Mouse (Mus musculus) MEL (cell line): ENCODE results near the gene Thada. TPM values are rescaled to one million over a fixed set of nuclear protein-coding genes. Genes with fewer than 3 reads are reported as not detected.

Source experiments
- DNase-seq: peaks from one replicate; pipeline ENCODE4 v3.0.0; 2011; ENCODE audit warnings: low read depth, low spot score
- H3K27ac ChIP-seq: 2 replicates; pipeline ENCODE4 v1.5.1; 2012; ENCODE audit warnings: low read depth, mild to moderate bottlenecking, control low read depth, low read length, moderate library complexity; ENCODE audit not compliant: control insufficient read depth
- H3K27me3 ChIP-seq, 2 experiments: fragments of 150-350 bp in 1 of 2; sonication (generic) in 1 of 2; 2 replicates each; pipeline ENCODE4 v1.6.1; 2012; ENCODE audit warnings: low read length in 2 of 2, mild to moderate bottlenecking in 2 of 2, improper control_type of control experiment in 1 of 2, moderate library complexity in 1 of 2; ENCODE audit not compliant: insufficient read depth in 2 of 2, control insufficient read depth in 1 of 2
- H3K36me3 ChIP-seq, 2 experiments: 2 replicates each; pipeline ENCODE4 v1.6.1; 2012 to 2014; ENCODE audit warnings: low read length in 2 of 2, improper control_type of control experiment in 1 of 2, inconsistent platforms in 1 of 2, mild to moderate bottlenecking in 1 of 2; ENCODE audit not compliant: insufficient read depth in 2 of 2, control insufficient read depth in 1 of 2
- H3K4me1 ChIP-seq, 2 experiments: fragments of 150-350 bp in 1 of 2; sonication (generic) in 1 of 2; 2 replicates each; pipeline ENCODE4 v1.6.1; 2012; ENCODE audit warnings: low read length in 2 of 2, improper control_type of control experiment in 1 of 2, mild to moderate bottlenecking in 1 of 2; ENCODE audit not compliant: insufficient read depth in 2 of 2, control insufficient read depth in 1 of 2
- H3K4me3 ChIP-seq, 2 experiments: fragments of 150-350 bp in 1 of 2; sonication (generic) in 1 of 2; 2 replicates each; pipeline ENCODE4 v1.5.1; 2012; ENCODE audit warnings: low read depth in 2 of 2, low read length in 2 of 2, mild to moderate bottlenecking in 2 of 2, moderate library complexity in 2 of 2, control low read depth in 1 of 2, improper control_type of control experiment in 1 of 2; ENCODE audit not compliant: control insufficient read depth in 1 of 2, insufficient read depth in 1 of 2
- H3K79me2 ChIP-seq: 2 replicates; pipeline ENCODE4 v1.6.1; 2012; ENCODE audit warnings: mild to moderate bottlenecking, low read length, moderate library complexity; ENCODE audit not compliant: control insufficient read depth, poor library complexity, insufficient read depth
- H3K9ac ChIP-seq: 2 replicates; pipeline ENCODE4 v1.6.1; 2012; ENCODE audit warnings: low read depth, mild to moderate bottlenecking, control low read depth, low read length, moderate library complexity; ENCODE audit not compliant: control insufficient read depth, poor library complexity, severe bottlenecking
- H3K9me3 ChIP-seq: fragments of 150-350 bp; sonication (generic); replicated peaks from 2 replicates; pipeline ENCODE4 v1.6.1; 2012; ENCODE audit warnings: mild to moderate bottlenecking, low read length, improper control_type of control experiment, moderate library complexity; ENCODE audit not compliant: insufficient read depth
- BHLHE40 ChIP-seq: IDR thresholded peaks from 2 replicates; pipeline ENCODE4 v1.6.1; 2012; ENCODE audit warnings: low read depth, mild to moderate bottlenecking, inconsistent platforms, low read length, improper control_type of control experiment, borderline replicate concordance
- CHD2 ChIP-seq: IDR thresholded peaks from 2 replicates; pipeline ENCODE4 v1.6.1; 2011; ENCODE audit warnings: low read length, improper control_type of control experiment
- CTCF ChIP-seq, 3 experiments: IDR thresholded peaks in 2 of 3; conservative IDR thresholded peaks in 1 of 3; 2 replicates each; pipeline ENCODE4 v1.5.1; 2011 to 2012; ENCODE audit warnings: low read length in 3 of 3, low read depth in 2 of 3, mild to moderate bottlenecking in 2 of 3, improper control_type of control experiment in 1 of 3, inconsistent platforms in 1 of 3, mixed read lengths in 1 of 3, moderate library complexity in 1 of 3; ENCODE audit not compliant: control insufficient read depth in 1 of 3, insufficient read depth in 1 of 3, poor library complexity in 1 of 3, severe bottlenecking in 1 of 3
- E2F4 ChIP-seq: IDR thresholded peaks from 2 replicates; pipeline ENCODE4 v1.6.1; 2011; ENCODE audit warnings: low read depth, low read length, improper control_type of control experiment, borderline replicate concordance
- ELF1 ChIP-seq: IDR thresholded peaks from 2 replicates; pipeline ENCODE4 v1.6.1; 2014; ENCODE audit warnings: low read depth, mild to moderate bottlenecking, inconsistent platforms, low read length, improper control_type of control experiment, moderate library complexity
- EP300 ChIP-seq, 2 experiments: IDR thresholded peaks; 2 replicates each; pipeline ENCODE4 v1.6.1; 2011; ENCODE audit warnings: improper control_type of control experiment in 2 of 2, low read length in 2 of 2, low read depth in 1 of 2, mild to moderate bottlenecking in 1 of 2
- ETS1 ChIP-seq: IDR thresholded peaks from 2 replicates; pipeline ENCODE4 v1.6.1; 2012; ENCODE audit warnings: low read depth, mild to moderate bottlenecking, inconsistent platforms, low read length, improper control_type of control experiment, moderate library complexity
- GATA1 ChIP-seq: IDR thresholded peaks from 2 replicates; pipeline ENCODE4 v1.6.1; 2011; ENCODE audit warnings: low read depth, low read length, improper control_type of control experiment
- HCFC1 ChIP-seq: IDR thresholded peaks from 2 replicates; pipeline ENCODE4 v1.6.1; 2012; ENCODE audit warnings: low read depth, mild to moderate bottlenecking, inconsistent platforms, low read length, improper control_type of control experiment, moderate library complexity
- JUND ChIP-seq: IDR thresholded peaks from 2 replicates; pipeline ENCODE4 v1.6.1; 2011; ENCODE audit warnings: low read depth, mild to moderate bottlenecking, improper control_type of control experiment, low read length
- MAFK ChIP-seq: IDR thresholded peaks from 2 replicates; pipeline ENCODE4 v1.6.1; 2011; ENCODE audit warnings: low read depth, mild to moderate bottlenecking, low read length, improper control_type of control experiment, borderline replicate concordance
- MAZ ChIP-seq: IDR thresholded peaks from 2 replicates; pipeline ENCODE4 v1.6.1; 2012; ENCODE audit warnings: low read depth, mild to moderate bottlenecking, inconsistent platforms, low read length, improper control_type of control experiment
- MXI1 ChIP-seq: IDR thresholded peaks from 2 replicates; pipeline ENCODE4 v1.6.1; 2011; ENCODE audit warnings: mild to moderate bottlenecking, low read depth, low read length, improper control_type of control experiment
- MYC ChIP-seq: IDR thresholded peaks from 2 replicates; pipeline ENCODE4 v1.6.1; 2011; ENCODE audit warnings: low read depth, mild to moderate bottlenecking, low read length, improper control_type of control experiment, moderate library complexity
- NELFE ChIP-seq: IDR thresholded peaks from 2 replicates; pipeline ENCODE4 v1.6.1; 2011; ENCODE audit warnings: low read depth, low read length, improper control_type of control experiment
- NRF1 ChIP-seq: IDR thresholded peaks from 2 replicates; pipeline ENCODE4 v1.6.1; 2014; ENCODE audit warnings: low read depth, mild to moderate bottlenecking, inconsistent platforms, low read length, improper control_type of control experiment, moderate library complexity; ENCODE audit not compliant: poor library complexity, insufficient read depth, severe bottlenecking
- POLR2A ChIP-seq, 2 experiments: IDR thresholded peaks; 2 replicates each; pipeline ENCODE4 v1.6.1; 2011 to 2012; ENCODE audit warnings: low read length in 2 of 2, mild to moderate bottlenecking in 2 of 2, control low read depth in 1 of 2, improper control_type of control experiment in 1 of 2, low read depth in 1 of 2, moderate library complexity in 1 of 2; ENCODE audit not compliant: control insufficient read depth in 1 of 2, insufficient read depth in 1 of 2, poor library complexity in 1 of 2
- POLR2AphosphoS5 ChIP-seq: IDR thresholded peaks from 2 replicates; pipeline ENCODE4 v1.6.1; 2012; ENCODE audit warnings: low read depth, borderline replicate concordance, mild to moderate bottlenecking, inconsistent platforms, low read length, moderate library complexity, mixed read lengths
- RCOR1 ChIP-seq: IDR thresholded peaks from 2 replicates; pipeline ENCODE4 v1.6.1; 2012; ENCODE audit warnings: low read depth, mild to moderate bottlenecking, inconsistent platforms, low read length, improper control_type of control experiment
- SIN3A ChIP-seq: IDR thresholded peaks from 2 replicates; pipeline ENCODE4 v1.6.1; 2012; ENCODE audit warnings: low read length, improper control_type of control experiment, inconsistent platforms
- SMC3 ChIP-seq: IDR thresholded peaks from 2 replicates; pipeline ENCODE4 v1.6.1; 2011; ENCODE audit warnings: low read depth, low read length, improper control_type of control experiment
- TBP ChIP-seq: IDR thresholded peaks from 2 replicates; pipeline ENCODE4 v1.8.0; 2011; ENCODE audit warnings: low read depth, low read length, improper control_type of control experiment
- TCF12 ChIP-seq: IDR thresholded peaks from 2 replicates; pipeline ENCODE4 v1.6.1; 2014; ENCODE audit warnings: low read depth, mild to moderate bottlenecking, inconsistent platforms, low read length, improper control_type of control experiment, moderate library complexity
- UBTF ChIP-seq: IDR thresholded peaks from 2 replicates; pipeline ENCODE4 v1.6.1; 2012; ENCODE audit warnings: low read depth, mild to moderate bottlenecking, inconsistent platforms, low read length, improper control_type of control experiment, moderate library complexity, borderline replicate concordance; ENCODE audit not compliant: insufficient read depth
- USF2 ChIP-seq, 2 experiments: IDR thresholded peaks; 2 replicates each; pipeline ENCODE4 v1.6.1; 2011 to 2012; ENCODE audit warnings: improper control_type of control experiment in 2 of 2, low read length in 2 of 2, borderline replicate concordance in 1 of 2, inconsistent platforms in 1 of 2, low read depth in 1 of 2, mild to moderate bottlenecking in 1 of 2; ENCODE audit not compliant: insufficient read depth in 1 of 2
- ZC3H11A ChIP-seq: IDR thresholded peaks from 2 replicates; pipeline ENCODE4 v1.6.1; 2012; ENCODE audit warnings: low read depth, mild to moderate bottlenecking, inconsistent platforms, low read length, improper control_type of control experiment
- ZKSCAN1 ChIP-seq: IDR thresholded peaks from 2 replicates; pipeline ENCODE4 v1.6.1; 2012; ENCODE audit warnings: low read depth, mild to moderate bottlenecking, inconsistent platforms, low read length, improper control_type of control experiment, moderate library complexity
- ZMIZ1 ChIP-seq: IDR thresholded peaks from 2 replicates; pipeline ENCODE4 v1.6.1; 2012; ENCODE audit warnings: low read depth, mild to moderate bottlenecking, inconsistent platforms, low read length, improper control_type of control experiment, moderate library complexity
- polyA plus RNA-seq, 2 experiments: library from polyadenylated mRNA; stranded (reverse) in 1 of 2; unstranded in 1 of 2; fragments of >175 nt in 1 of 2; fragments of >200 nt in 1 of 2; gene quantifications; 2 replicates each; pipeline versions ENCODE4 v1.2.1 to v1.2.4; 2012; ENCODE audit warnings: low replicate concordance in 2 of 2, low read depth in 1 of 2; ENCODE audit not compliant: insufficient read length in 2 of 2, insufficient read depth in 1 of 2, missing spikeins in 1 of 2
- total RNA-seq: library from RNA; depleted of rRNA; stranded (reverse); fragments of 300-350 nt; gene quantifications from 2 replicates; pipeline ENCODE4 v1.2.3, GENCODE M21; 2012

Gene Thada
- total and polyA plus RNA-seq, 3 experiments = 19.8 to 20.6 TPM; not detected in 1

DNA sequence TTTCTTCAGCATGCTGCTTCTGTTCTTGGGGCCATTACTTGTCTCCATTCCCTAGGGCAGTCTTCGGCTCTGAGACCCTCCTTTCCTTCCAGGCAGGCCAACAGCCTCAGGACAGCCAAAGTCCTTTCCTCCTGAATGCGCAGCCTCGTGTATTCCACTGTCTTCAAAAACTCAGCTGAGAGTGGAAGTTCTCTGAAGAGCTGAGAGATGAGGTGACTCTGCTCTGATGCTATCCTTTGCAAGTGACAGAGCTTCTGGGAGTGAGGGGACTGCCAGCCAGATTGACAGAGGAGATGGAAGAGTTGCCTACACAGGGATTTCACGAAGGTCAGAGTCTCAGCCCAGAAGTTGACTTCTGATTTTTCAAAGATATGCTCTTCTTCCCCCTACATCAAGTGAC is 274.1 kb downstream of the Thada start:
- peaks cover 0 to 13% of the 10 kb centered on the region in 2 experiments; a peak in 2 of 4 replicates for H3K36me3 ChIP-seq
- H3K9ac ChIP-seq = no peak overlapping the region

DNA sequence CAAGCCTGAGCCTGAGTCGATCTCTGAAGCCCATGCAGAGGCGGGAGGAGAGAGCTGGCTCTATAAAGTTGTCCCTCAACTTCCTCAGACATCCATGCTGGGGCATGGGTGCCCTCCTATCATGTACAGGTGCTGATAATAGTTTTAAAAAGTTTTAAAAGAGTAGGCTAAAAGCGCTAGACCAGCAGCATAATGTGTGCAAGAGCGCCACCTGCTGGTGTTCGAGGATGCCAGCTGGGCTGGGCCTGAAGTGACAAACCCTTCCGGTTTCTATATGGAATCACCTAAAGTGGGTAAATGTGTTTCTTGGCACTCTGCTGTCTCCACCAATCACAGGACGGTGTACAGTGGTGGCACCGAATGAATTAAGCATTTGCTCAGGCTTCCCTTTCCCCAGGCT is 275.1 kb downstream of the Thada start:
- H3K36me3 ChIP-seq = peaks cover 0 to 13% of the 10 kb centered on the region in 2 experiments; a peak in 2 of 4 replicates
- H3K4me3 ChIP-seq = peak overlapping the region in 1 of 2 experiments; percentile 0; a peak in 1 of 4 replicates
- H3K4me1 ChIP-seq = peaks cover 10 to 23% of the 10 kb centered on the region in 2 experiments
- H3K9ac ChIP-seq = peak overlapping the region; percentile 45
- DNase-seq = peak; percentile 94
- no peaks in the 10 kb centered on the region for H3K9me3 ChIP-seq
- no peak for TF ChIP-seq EP300 (IDR thresholded peaks at IDR 0.05; ENCODE audit: low read depth in 1 of 2, low read length in 2 of 2)
- no peak for TF ChIP-seq MAFK
- no peak for TF ChIP-seq MAZ
- no peak for TF ChIP-seq ZMIZ1
- TF ChIP-seq CTCF (IDR thresholded peaks at IDR 0.05 in 2 of 3, conservative IDR thresholded peaks at IDR 0.05 in 1 of 3; ENCODE audit: control insufficient read depth in 1 of 3, insufficient read depth in 1 of 3, low read depth in 2 of 3, low read length in 3 of 3, poor library complexity in 1 of 3, severe bottlenecking in 1 of 3) = peak in 2 of 3 experiments; percentile 88 to 97; a peak in 4 of 6 replicates
- TF ChIP-seq BHLHE40 = no peak
- no peak for TF ChIP-seq CHD2
- no peak for TF ChIP-seq POLR2AphosphoS5
- peak; percentile 85 for TF ChIP-seq TBP
- TF ChIP-seq HCFC1 = no peak
- no peak for TF ChIP-seq UBTF
- no peak for TF ChIP-seq ZC3H11A
- TF ChIP-seq SIN3A = no peak
- TF ChIP-seq RCOR1 = no peak
- TF ChIP-seq GATA1 = peak; percentile 60
- TF ChIP-seq E2F4 = no peak
- no peak for TF ChIP-seq ZKSCAN1
- TF ChIP-seq USF2 (IDR thresholded peaks at IDR 0.05; ENCODE audit: borderline replicate concordance in 1 of 2, insufficient read depth in 1 of 2, low read depth in 1 of 2, low read length in 2 of 2) = no peak
- no peak for TF ChIP-seq POLR2A (IDR thresholded peaks at IDR 0.05; ENCODE audit: control insufficient read depth in 1 of 2, insufficient read depth in 1 of 2, low read depth in 1 of 2, low read length in 2 of 2, poor library complexity in 1 of 2)
- TF ChIP-seq JUND = no peak
- TF ChIP-seq SMC3 = no peak
- TF ChIP-seq ELF1 = no peak
- no peak for TF ChIP-seq NELFE
- no peak for TF ChIP-seq MYC
- TF ChIP-seq NRF1 = no peak
- H3K27me3 ChIP-seq = no peaks in the 10 kb centered on the region
- H3K79me2 ChIP-seq = peaks cover 35% of the 10 kb centered on the region
- peak overlapping the region; percentile 97 for H3K27ac ChIP-seq

More for the DNA sequence above, 274.1 kb downstream of the Thada start:
- no peaks in the 10 kb centered on the region for H3K9me3 ChIP-seq
- H3K27me3 ChIP-seq = no peaks in the 10 kb centered on the region
- peaks cover 10 to 23% of the 10 kb centered on the region in 2 experiments for H3K4me1 ChIP-seq
- H3K4me3 ChIP-seq = no peak overlapping the region
- TF ChIP-seq E2F4 (no peak), GATA1 (no peak), ZMIZ1 (no peak), UBTF (no peak), MXI1 (no peak), BHLHE40 (no peak), MAFK (no peak), JUND (no peak), ETS1 (no peak), TCF12 (no peak), CTCF (IDR thresholded peaks at IDR 0.05 in 2 of 3, conservative IDR thresholded peaks at IDR 0.05 in 1 of 3; ENCODE audit: control insufficient read depth in 1 of 3, insufficient read depth in 1 of 3, low read depth in 2 of 3, low read length in 3 of 3, poor library complexity in 1 of 3, severe bottlenecking in 1 of 3) (no peak)
- peaks cover 25% of the 10 kb centered on the region for H3K79me2 ChIP-seq
- no peak overlapping the region for H3K27ac ChIP-seq
- DNase-seq = no peak
